Mouse (Mus musculus) left cerebral cortex, adult 6 months (tissue): ENCODE measurements around the gene Nrp2. TPM values are rescaled to one million over a fixed set of nuclear protein-coding genes. Genes with fewer than 3 reads are reported as not detected.

ENCODE experiments used
- long read RNA-seq, 2 experiments: library from polyadenylated mRNA; unstranded; transcript quantifications; one replicate each; pipeline ENCODE4 v2.0.0; 2019 to 2020
- polyA plus RNA-seq: library from polyadenylated mRNA; unstranded; fragments of <200 nt; fragmentation: Nextera tagmentation; gene quantifications from 2 replicates; pipeline ENCODE4 v1.2.3, GENCODE M21; 2021

The Nrp2 gene
- polyA plus RNA-seq, result 4.4 and 5.8 TPM in 2 replicates
- long read RNA-seq, experiment 1, full-length matches to known transcripts, result 4 of 13 reads
- long read RNA-seq, experiment 1, partial matches to known transcripts, result 4 of 13 reads
- long read RNA-seq, experiment 1, other reads (novel, unspliced or antisense), result 5 of 13 reads
- long read RNA-seq, experiment 2, full-length matches to known transcripts, result 1 of 4 reads
- long read RNA-seq, experiment 2, partial matches to known transcripts, result 3 of 4 reads
- long read RNA-seq, experiment 2, other reads (novel, unspliced or antisense), result 0 of 4 reads

DNA sequence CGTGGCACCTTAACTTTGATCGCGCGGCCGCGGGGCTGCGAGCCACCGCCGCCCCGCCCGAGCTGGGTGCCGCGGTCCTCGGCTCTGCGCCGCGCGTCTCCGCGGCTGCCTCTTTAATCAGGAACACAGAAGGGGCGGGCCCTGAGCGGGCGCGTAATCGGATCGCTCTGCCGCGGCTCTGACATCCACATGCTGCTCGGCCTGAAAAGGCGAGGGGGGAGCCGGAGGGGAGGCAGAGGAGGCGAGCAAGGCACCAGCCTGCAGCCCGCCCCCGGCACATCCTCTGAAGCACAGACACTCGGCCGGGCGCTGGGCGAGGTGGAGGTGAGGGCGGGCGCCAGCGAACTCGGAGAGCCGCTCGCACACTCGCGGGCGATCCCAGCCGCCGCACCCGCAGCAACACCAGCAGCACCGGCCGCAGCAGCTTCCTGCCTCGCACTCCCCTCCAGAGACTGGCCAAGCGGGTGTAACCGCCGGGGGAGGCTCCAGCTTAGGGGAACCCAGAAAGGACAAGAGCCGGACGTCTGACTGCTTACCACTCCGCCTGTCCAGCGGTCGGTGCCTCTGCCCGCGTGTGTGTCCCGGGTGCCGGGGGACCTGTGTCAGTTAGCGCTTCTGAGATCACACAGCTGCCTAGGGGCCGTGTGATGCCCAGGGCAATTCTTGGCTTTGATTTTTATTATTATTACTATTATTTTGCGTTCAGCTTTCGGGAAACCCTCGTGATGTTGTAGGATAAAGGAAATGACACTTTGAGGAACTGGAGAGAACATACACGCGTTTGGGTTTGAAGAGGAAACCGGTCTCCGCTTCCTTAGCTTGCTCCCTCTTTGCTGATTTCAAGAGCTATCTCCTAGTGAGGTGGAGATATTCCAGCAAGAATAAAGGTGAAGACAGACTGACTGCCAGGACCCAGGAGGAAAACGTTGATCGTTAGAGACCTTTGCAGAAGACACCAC, at the start of gene Nrp2:
Gene Nrp2, plus strand, starts transcription at position 128 of the 959 bp plus-strand sequence.

